Mouse (Mus musculus) liver, adult 2 months (tissue): ENCODE results near the gene Celf1.

Experiments
- CTCF ChIP-seq: fragments of 200-500 bp; IDR thresholded peaks from 2 replicates; pipeline ENCODE4 v1.5.1; 2011; ENCODE audit warnings: low read depth, low read length, control low read depth
- POLR2A ChIP-seq: fragments of 200-500 bp; IDR thresholded peaks from 2 replicates; pipeline ENCODE4 v1.6.1; 2011; ENCODE audit warnings: low read length, control low read depth; ENCODE audit not compliant: insufficient read depth; ENCODE audit errors: extremely low read depth

GRCm38 (mm10) chr2:91023131-91023530, 82.9 kb downstream of the Celf1 start:
- TF ChIP-seq POLR2A = no peak
- no peak for TF ChIP-seq CTCF
